Mouse (Mus musculus) cerebellum, adult (tissue): ENCODE results near the gene Lrpap1.

ENCODE experiments used
- ATAC-seq: cut with Nextera tagmentation; 2 replicates; pipeline ENCODE4 v1.9.2; 2017; ENCODE audit warnings: mild to moderate bottlenecking, moderate library complexity, mixed read lengths; ENCODE audit not compliant: insufficient number of reproducible peaks, low FRiP score, low TSS enrichment

Gene Lrpap1

DNA sequence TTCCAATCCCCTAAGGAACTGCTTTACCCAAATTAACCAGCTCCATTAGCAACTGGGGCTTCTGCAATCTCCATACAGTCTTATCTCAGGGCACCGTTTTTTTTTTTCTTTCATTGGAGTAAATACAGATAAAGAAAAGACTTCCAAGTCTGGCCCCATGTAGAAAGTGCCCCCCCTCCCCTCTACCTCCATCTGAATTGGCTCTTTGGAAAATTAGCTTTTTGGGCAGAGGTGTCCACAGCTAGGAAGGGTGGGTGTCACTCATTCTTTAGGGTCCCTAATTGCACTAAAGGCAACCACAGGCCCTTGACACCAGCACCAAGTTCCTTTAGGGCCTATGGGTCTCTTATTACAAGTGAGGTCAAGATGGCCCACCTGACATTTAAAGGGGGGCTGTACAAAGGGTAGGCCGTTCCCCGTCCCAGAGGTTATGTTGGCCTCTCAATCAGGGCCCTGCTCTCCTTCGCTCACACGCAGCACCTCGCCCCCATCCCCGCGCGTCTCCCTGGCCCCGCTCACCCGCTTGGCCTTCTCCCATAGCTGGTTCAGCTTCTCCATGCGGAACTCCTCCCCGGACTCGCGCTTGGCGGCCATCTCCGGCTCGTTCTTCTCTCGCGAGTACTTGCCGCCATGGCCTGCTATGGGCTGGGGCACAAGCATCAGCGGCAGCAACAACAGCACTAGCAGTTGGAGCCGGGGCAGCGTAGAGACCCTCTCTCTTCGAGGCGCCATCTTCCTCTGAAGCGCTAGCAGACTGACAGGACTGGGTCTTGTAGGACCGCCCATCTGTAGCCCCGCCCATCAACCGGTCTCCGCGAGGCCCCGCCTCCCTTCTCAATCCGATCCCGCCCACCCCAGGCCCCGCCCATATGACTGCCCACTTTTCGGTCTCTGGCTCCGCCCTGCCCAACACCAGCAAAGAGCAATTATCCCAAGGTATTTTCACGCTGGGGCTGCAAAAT lies at the start of gene Lrpap1:
Lrpap1 (minus strand) TSS at position 807 of the 962 bp plus-strand sequence.
- peak; percentile 82 for ATAC-seq

DNA sequence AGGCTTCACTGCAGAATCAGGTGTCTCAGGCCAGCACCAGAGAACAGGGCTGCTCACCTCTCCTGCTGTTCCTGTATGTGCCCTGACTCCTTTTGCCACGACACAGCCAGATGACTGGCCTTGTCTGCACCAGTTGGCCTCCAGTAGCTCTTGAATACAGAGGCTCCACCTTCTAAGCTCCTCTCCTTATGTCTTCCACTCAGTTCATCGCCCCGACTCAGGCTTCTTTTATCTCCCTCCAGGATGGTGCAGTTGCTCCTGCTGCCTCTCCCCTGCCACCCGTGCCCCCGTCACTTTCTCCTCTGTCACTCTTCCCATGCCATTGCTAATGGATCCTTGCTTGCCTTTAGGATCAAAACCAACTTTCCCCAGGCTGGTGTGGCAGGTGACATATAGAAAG lies 44.4 kb upstream of the Lrpap1 start:
- ATAC-seq, result no peak

DNA sequence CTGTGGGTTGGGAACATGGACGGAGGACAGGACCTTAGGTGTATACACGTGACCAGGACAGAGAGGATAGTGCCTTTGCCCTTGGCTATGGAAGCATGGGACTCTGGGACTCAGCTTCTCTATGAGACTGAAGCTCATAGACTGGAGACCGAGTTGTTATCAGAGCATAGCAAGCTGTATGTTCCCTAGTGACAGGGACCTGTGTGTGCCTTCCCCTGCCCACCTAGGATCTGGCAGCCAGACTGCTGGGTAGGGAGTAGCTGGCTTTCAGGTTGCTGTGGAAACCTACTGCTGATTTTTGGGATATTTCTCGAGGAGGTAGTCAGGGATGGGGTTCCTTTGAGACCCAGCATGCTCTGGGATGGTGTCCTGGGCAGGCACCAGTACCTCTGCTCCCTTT lies 44.0 kb upstream of the Lrpap1 start:
- ATAC-seq, result no peak

DNA sequence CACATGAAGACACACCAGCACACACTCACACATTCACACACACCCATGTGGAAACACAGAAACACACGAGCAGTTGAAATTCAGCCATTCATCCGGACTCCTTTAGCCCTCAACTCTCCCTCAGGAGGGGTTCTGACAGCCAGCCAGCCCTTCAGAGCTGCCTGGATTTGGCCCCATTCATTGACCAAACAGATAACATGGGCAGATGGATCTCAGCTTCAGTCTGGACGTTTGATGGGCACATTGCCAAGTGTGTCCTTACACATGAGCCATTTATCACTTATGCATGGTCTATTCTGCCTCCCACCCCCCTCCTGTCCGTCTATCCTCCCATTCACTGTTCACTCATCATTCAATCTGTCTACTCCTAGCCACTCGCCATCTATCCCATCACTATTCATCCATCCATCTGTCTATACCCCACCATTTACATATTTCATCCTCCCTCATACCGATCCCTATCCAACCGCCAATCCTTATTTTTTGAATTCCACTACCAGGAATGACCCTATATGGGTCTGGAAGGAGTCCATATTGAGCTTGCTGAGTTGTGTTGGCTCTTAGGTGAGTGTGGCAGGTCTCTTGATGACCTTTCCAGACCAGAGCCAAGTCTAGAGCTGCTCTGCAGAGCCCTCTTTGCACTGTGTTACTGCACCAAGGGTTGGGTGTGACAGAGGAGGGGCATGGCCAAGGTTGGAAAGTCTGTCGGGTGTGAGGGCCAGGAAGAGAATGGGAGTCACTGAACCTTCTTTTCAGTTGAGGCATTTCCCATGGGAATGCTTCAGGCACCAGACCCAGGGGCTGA lies 42.6 kb upstream of the Lrpap1 start:
- no peak for ATAC-seq

DNA sequence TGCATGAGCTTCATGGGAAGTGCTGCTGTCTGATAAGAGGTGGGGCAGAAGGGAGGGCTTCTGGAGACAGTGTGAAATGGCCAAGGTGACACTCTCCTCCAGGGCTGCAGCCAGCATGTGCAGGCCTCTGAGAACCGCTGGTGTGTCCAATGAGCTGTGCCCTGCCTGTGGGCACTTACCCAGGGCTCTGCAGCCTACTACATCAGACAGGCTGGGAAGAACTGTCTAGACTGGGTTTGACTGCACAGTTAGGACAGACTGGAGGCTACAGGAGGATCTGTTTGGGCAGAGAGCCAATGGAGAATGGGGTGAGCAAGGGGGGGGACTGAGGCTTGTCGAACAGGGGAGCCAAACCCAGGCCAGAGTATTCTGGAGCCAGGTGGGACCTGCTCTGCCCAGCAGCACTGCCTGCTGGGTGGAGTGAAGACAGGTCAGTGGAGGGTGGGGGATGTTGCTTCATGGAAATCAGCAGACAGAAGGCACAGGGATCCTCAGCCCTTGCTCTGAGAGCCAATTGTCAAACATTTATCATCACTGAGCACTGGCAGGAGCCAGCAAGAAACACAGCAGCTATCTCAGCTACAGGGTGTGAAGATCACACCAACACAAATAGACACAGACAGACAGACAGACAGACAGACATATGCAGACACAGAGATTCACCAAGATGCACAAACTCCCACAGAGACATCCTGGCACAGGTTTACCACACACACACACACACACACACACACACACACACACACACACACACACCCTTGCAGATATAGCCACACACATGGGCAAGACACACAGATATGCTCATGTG lies 41.8 kb upstream of the Lrpap1 start:
- no peak for ATAC-seq

DNA sequence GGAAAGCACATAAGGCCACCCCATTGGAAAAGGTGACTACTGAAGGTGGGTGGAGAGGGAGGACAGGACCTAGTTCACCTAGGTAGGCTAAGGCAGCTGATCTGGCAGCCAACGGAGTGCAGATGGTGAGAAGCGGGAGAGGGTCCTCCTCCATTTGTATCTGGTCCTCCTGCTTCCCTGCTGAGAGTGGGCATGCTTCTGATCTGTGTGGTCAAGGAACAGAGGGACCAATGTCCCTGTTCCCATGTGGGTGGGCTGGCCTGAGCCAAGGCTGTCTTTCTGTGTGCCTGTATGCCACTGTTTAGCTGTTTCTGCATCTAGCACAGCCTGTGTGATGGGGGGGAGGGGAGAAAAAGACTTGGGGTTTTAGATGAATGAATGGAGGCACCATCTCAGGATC lies 41.2 kb upstream of the Lrpap1 start:
- ATAC-seq, result no peak

DNA sequence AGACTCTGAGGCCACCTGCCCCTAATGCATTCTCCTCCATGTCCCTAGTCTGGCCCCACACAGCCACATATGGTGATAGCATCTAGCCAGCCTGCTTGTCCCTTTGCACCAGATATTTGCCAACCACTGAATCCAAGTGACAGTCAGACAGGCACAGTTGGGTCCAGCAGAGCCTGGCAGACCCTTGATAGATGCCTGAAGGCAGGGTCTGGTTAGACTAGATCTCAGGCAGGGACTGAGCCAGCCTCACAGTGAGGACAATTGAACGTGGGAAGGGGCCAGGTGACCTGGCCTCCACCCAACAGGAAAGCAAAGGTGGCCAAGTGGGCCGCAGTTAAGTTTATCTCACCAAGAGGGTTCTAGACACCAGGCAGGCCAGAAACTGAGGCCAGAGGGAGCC lies 39.1 kb upstream of the Lrpap1 start:
- peak; percentile 37; the same call in 1 of the 2 replicates for ATAC-seq

DNA sequence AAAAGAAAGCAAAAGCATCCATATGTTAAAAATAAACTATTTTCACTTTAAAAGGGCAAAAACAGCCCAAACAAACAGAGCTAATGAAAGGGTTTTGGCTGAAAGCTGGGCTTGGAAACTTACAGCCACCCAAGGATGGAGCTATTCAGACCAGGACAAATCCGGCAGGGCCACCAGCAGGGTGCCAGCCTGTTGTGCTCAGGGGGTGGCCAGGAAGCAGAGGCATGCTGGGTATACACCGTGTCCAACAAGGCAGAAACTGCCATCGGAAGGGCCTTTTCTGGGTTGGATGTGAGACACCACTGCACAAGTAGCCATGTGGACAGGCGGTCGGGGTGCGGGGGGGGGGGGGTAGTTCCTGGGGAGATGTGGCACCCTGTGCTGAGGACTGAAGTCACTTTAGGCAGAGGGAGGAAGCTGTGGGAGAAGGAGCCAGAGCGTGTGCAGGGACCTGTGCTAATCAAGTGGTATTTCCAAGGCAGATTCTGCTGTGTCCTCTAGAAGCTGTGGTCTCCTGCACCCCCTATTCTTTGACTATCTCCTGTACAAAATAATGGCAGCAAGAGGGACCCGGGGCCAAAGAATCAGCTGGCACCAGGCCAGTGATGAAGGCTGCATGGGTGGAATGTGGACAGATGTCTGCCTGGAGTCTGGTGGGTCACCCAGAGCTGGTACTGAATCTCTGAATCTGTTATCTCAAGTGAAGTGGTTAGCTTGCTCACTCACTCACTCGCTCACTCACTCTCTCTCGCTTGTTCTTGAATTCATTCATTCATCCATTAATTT lies 38.1 kb upstream of the Lrpap1 start:
- ATAC-seq, result no peak

DNA sequence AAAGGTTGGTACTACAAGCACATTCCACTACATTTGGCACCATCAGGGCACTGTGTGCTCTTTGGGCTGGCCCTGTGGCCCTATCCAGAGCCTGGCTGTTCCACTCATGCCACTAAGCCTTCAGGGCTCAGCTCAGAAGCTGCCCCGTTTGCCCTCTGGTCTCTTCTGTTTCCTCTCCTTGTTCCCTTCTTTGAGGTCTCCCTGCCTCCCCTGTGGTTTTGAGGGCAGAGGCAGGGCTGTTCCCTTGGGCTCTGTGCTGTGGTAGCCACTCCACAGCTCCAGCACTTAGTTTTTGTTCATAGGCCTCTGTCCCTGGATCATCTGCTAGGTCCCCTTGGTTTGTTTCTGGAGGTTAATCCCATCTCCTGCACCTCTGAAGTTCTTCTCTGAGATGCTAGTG lies 37.3 kb upstream of the Lrpap1 start:
- ATAC-seq, result no peak

DNA sequence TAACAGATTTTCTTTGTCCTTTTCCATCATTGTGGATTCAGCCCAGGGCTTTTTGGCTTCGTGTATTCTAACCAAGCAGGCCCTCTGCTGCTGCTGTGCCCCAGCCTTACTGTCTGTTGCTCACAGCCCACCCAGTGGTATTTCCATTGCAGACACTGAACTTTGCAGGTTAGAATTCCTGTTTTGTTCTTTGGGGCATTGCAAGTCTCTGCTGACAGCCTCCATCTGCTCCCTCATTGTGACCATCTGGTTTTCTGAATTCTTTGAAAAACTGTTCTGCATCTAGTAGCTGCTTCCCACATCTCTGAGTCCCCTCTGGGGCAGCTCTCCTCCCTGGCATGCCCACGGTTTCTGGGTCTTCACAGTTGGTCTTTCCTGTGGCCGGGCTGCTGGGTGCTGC lies 35.8 kb upstream of the Lrpap1 start:
- ATAC-seq, result no peak

DNA sequence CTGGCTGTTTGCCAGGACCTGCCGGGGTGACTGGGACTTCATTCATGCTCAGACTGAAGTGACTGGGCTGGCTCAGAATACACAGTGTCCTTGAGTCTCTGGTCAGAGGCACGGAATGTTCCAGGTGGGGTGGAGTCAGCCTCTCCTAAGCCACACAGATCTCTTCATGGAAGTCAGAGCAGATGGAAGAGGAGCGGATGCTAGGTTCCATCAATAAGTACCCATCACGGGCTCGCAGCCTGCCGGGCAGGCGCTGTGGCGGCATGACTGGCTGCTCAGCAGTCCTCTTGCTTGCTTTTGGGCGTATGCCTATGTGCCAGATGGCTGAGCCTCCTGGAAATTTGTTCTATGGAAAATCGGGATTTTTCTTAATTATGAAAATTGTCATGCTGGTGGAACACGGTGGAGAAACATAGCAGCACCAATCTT lies 32.6 kb upstream of the Lrpap1 start:
- ATAC-seq, result peak; percentile 86

DNA sequence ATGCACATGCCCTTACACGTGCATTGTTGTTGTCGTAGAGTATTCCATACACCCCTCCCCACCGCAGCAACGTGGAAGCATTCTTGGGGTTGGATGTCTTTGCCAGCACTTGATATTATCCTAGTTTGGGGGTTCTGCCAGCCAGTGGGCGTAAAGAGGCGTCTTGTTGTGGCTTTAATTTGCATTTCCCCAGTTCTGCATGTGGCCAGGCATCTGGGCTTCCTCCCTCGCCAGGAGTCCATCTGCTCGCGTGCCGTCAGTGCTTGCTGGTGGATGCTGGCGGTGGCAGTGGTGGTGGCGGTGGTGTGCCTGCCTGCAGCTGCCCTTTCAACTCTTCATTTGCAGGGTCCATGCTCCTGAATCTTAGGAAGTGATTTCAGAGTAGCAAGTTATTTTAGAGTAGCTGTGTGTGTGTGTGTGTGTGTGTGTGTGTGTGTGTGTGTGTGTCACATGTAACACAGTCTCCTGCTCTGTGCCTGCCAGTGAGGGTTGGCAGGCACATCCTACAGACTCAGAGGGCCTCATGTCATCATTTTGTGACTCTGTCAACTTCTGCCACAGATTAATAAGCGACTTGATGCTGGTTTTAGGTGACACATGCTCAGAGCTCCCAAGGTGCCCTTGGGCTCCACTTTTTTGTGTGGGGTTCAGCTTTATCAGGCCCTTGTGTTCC lies 32.1 kb upstream of the Lrpap1 start:
- ATAC-seq, result peak; percentile 27; the same call in 1 of the 2 replicates

DNA sequence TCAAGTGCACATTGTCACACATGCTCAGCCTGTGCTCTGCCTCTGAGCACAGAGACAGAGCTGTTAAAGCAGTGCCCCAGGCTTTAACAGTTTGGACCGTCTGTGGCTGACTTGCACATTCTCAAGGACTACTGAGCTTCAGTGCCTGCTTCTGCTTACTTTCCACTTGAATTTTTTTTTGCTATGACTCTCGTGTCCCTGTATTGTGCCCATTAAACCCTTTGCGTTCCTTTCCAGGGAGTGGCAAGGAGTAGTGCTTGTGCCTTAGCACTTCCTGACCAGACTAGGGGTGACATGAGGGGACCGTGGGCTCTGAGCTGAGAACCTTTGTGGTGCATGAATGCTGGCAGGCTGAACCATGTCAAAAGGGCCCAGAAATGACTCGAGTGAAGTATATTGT lies 30.3 kb upstream of the Lrpap1 start:
- no peak for ATAC-seq

DNA sequence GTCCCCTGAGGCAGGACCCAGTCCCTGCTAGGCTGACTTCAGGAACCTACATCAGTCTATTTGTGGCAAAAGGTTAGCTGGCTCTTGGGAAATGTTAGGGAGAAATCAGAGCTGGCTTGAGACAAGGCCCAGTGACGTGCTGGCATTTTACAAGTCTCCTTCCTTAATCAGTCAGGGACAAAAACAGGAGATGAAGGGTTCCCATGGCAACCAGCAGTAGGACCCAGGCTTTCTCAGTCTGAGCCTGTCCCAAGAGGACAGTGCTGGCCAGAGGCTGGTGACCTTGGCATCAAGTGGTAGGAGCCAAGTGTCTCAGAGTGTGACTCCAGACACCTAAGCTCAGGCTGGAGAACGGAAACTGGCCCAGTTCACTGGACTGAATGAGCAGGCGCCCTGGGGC lies 28.7 kb upstream of the Lrpap1 start:
- no peak for ATAC-seq

DNA sequence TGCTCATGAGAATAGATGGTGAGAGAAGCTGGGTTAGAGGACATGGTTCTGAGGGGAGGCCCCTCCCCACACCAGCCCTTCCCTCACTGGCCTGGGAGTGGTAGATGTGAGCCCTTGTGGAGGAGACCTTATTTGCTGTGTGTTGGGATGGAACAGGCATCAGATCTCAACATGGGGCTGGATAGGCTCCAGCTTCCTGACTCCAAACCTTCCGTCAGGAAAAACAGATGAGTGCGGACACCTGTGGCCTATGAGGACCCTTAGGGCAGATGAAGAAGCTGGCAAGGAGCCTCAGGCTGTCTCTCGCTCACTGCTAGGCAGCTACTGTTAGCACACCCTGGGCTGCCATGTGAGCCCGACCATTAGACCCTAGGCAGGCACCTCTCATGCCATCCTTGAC lies 27.9 kb upstream of the Lrpap1 start:
- ATAC-seq, result no peak

DNA sequence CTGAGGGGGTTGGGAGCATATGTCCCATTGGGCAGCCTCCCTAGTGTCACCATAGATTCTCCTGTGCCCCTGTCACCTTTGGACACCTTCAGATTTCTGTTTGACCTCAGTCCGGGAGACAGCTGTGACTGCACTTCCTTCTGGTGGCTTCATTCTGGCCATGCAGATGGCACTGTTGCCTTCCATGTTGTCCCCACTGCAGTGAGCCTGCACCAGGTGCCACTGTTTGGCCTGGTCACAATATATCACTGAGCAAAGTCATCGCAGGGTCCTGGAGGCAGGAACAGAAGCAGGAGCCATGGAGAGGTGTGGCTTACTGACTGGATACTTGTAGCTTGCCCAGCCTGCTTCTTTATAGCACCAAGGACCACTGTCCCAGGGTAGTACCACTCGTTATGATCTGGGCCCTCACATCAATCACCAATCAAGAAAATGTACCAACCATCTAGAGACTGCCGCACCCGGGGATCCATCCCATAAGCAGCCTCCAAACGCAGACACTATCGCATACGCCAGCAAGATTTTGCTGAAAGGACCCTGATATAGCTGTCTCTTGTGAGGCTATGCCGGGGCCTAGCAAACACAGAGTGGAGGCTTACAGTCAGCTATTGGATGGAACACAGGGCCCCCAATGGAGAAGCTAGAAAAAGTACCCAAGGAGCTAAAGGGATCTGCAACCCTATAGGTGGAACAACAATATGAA lies 26.9 kb upstream of the Lrpap1 start:
- no peak for ATAC-seq

DNA sequence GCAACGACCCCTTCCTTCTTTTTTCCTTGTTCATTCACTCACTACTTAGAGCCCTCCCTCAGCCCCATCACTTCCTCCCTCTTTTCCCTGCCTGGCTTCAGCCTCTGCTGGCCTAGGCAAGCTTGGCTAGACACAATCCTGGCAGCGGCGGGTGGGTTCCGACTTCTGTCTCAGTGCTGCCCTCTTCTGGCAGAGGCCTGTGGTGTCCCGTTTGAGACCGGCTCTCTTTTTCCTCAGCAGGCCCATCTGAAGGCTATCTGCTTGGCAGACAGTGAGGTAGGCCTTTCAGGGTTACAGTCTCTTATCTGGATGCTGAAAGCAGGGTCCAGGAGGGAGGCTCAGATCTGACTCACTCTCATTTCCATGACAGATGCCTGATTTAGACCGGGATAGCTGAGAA lies 26.2 kb upstream of the Lrpap1 start:
- ATAC-seq, result peak; percentile 56

DNA sequence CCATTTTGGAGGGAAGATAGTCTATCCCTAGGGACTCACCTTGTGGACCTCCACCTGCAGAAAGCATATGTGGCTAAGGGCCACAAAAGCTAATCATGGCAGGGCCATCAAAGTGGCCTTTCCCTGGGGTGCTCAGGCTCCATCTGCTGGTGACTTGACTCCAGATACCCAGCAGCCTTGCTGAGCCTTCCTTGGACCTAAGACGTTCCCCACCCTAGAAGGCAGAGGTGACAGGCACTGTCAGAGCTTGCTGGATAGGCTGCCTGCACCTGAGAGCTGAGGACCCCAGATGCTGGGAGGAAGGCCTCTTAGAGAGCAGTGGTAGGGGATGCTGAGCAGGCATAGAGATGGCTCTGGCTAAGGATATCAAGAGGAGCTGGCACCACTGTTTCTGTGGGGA lies 25.7 kb upstream of the Lrpap1 start:
- no peak; the same call in 1 of the 2 replicates for ATAC-seq
